Mouse (Mus musculus) kidney, postnatal 25 days (tissue): ENCODE data around the gene Asb16.

Source experiments
- DNase-seq, 2 experiments: peaks; one replicate each; pipeline ENCODE4 v3.0.0; 2021; ENCODE audit warnings: mixed read lengths in 2 of 2

Asb16 gene

GRCm38 (mm10) chr11:102268520-102269244, at the start of gene Asb16:
Gene Asb16 (plus strand): TSS chr11:102268743.
- DNase-seq, result no peak

GRCm38 (mm10) chr11:102218783-102219182, 49.8 kb upstream of the Asb16 start:
- DNase-seq, result peak; percentile 98 to 99

GRCm38 (mm10) chr11:102219247-102219993, 49.1 kb upstream of the Asb16 start:
- peak in 1 of 2 experiments; percentile 49 for DNase-seq

- peak; percentile 50 to 73 for DNase-seq
These were observed 48.6 kb upstream of the Asb16 start for GRCm38 (mm10) chr11:102219994-102220346.

- peak in 1 of 2 experiments; percentile 54 for DNase-seq
These were observed 48.1 kb upstream of the Asb16 start for GRCm38 (mm10) chr11:102220451-102220850.

- no peak for DNase-seq
These were observed 47.1 kb upstream of the Asb16 start for GRCm38 (mm10) chr11:102221243-102221953.

- DNase-seq, result peak; percentile 65 to 85
These were observed 46.6 kb upstream of the Asb16 start for GRCm38 (mm10) chr11:102221954-102222351.

- DNase-seq, result peak; percentile 67 to 68
These were observed 45.4 kb upstream of the Asb16 start for GRCm38 (mm10) chr11:102223166-102223565.

- peak; percentile 48 to 57 for DNase-seq
These were observed 43.9 kb upstream of the Asb16 start for GRCm38 (mm10) chr11:102224686-102225085.

- DNase-seq, result no peak
These were observed 43.3 kb upstream of the Asb16 start for GRCm38 (mm10) chr11:102225221-102225620.

GRCm38 (mm10) chr11:102226067-102226978, 42.2 kb upstream of the Asb16 start:
- no peak for DNase-seq

GRCm38 (mm10) chr11:102227270-102228190, 41.0 kb upstream of the Asb16 start:
- no peak for DNase-seq

GRCm38 (mm10) chr11:102228191-102228545, 40.4 kb upstream of the Asb16 start:
- DNase-seq, result no peak

GRCm38 (mm10) chr11:102228646-102229268, 39.8 kb upstream of the Asb16 start:
- DNase-seq, result no peak

- no peak for DNase-seq
These were observed 39.1 kb upstream of the Asb16 start for GRCm38 (mm10) chr11:102229331-102229953.

- DNase-seq, result peak; percentile 99 to 100
These were observed 38.4 kb upstream of the Asb16 start, which contains the start of gene Hdac5 for GRCm38 (mm10) chr11:102230006-102230741. Gene Hdac5 (minus strand): TSS chr11:102230166.

- no peak for DNase-seq
These were observed 32.5 kb upstream of the Asb16 start for GRCm38 (mm10) chr11:102236022-102236421.

- no peak for DNase-seq
These were observed 27.9 kb upstream of the Asb16 start for GRCm38 (mm10) chr11:102240636-102241035.

- DNase-seq, result peak; percentile 36 to 62
These were observed 27.3 kb upstream of the Asb16 start for GRCm38 (mm10) chr11:102241246-102241645.
